Mouse (Mus musculus) adrenal gland, adult 10 weeks (tissue): ENCODE data around the gene Nbeal2. TPM values are rescaled to one million over a fixed set of nuclear protein-coding genes. Genes with fewer than 3 reads are reported as not detected.

ENCODE experiments used
- polyA plus RNA-seq: library from polyadenylated mRNA; stranded (reverse); fragments of 350-450 nt; fragmentation: Illumina TruSeq; extraction: RNeasy Lipid Tissue Mini Kit (QIAGEN cat#74804); gene quantifications from one replicate; pipeline ENCODE4 v1.2.3, GENCODE M21; 2014; ENCODE audit warnings: low read depth, low replicate concordance

The Nbeal2 gene
- polyA plus RNA-seq: not detected

GRCm38 (mm10) chr9:110653655-110654461 is at the start of gene Nbeal2:
TSS of gene Nbeal2 (minus strand) at chr9:110654161.

GRCm38 (mm10) chr9:110656249-110657221 is 2.6 kb upstream of the Nbeal2 start, which contains the start of gene Ccdc12:
TSS of gene Ccdc12 (plus strand) at chr9:110656503.

GRCm38 (mm10) chr9:110624361-110625166 is 29.4 kb downstream of the Nbeal2 start, which contains the start of gene Nradd:
TSS of gene Nradd (minus strand) at chr9:110624452.

Other genes with a start within 250 kb of the Nbeal2 start
- gene Ptpn23, start 245.9 kb downstream of the Nbeal2 start, polyA plus RNA-seq: 1.6 TPM
- not detected for gene Ngp, start 234.4 kb downstream of the Nbeal2 start, polyA plus RNA-seq
- 3.5 TPM for gene Klhl18, start 177.5 kb downstream of the Nbeal2 start, polyA plus RNA-seq
- 1.0 TPM for gene Kif9, start 177.2 kb downstream of the Nbeal2 start, polyA plus RNA-seq
- gene Setd2, start 121.6 kb downstream of the Nbeal2 start, polyA plus RNA-seq: 94.4 TPM
- 0.82 TPM for gene Nradd, start 29.7 kb downstream of the Nbeal2 start, polyA plus RNA-seq
- not detected for gene Ccdc12, start 2.3 kb upstream of the Nbeal2 start, polyA plus RNA-seq
- gene Myl3, start 87.7 kb upstream of the Nbeal2 start, polyA plus RNA-seq: not detected
- gene Pth1r, start 93.0 kb upstream of the Nbeal2 start, polyA plus RNA-seq: not detected
- not detected for gene Prss42, start 144.0 kb upstream of the Nbeal2 start, polyA plus RNA-seq
- not detected for gene Prss44, start 159.8 kb upstream of the Nbeal2 start, polyA plus RNA-seq
- not detected for gene Prss43, start 172.5 kb upstream of the Nbeal2 start, polyA plus RNA-seq
- not detected for gene Prss45, start 180.4 kb upstream of the Nbeal2 start, polyA plus RNA-seq
- not detected for gene Prss46, start 190.3 kb upstream of the Nbeal2 start, polyA plus RNA-seq
- not detected for gene Prss50, start 203.8 kb upstream of the Nbeal2 start, polyA plus RNA-seq
- gene Als2cl, start 225.7 kb upstream of the Nbeal2 start, polyA plus RNA-seq: 2.3 TPM
- gene Tmie, start 226.0 kb upstream of the Nbeal2 start, polyA plus RNA-seq: 0.87 TPM